Mouse (Mus musculus): ENCODE data around the gene Fancc. TPM values are rescaled to one million over a fixed set of nuclear protein-coding genes. Genes with fewer than 3 reads are reported as not detected.

The Fancc gene
- polyA plus RNA-seq, 1 experiment from 2014 or later: 21.8 TPM

DNA sequence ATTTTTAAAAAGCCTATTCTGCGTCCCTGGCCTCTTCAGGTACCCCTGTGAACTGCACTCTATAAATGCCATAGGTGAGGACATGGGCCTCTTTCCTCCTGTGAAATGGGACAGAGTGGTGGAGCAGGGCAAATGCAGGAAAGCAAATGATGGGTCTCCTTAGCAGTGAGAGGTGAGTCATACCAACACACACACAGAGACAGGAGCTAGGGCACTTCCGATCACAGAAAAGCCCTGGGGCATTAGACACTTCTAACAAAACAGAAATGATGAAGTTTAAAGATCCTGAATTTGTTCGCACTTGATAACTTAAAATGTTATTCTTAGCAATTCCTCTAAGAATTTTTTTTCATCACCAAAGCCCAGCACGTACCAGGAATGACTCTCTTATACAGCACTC, 157.1 kb downstream of the Fancc start:
- no peaks in the 10 kb centered on the region for H3K9me3 ChIP-seq (replicated peaks)
- peaks cover 24% of the 10 kb centered on the region for H3K4me1 ChIP-seq
- no peak for ATAC-seq (replicated peaks; ENCODE audit: low FRiP score)
- no peaks in the 10 kb centered on the region for H3K27me3 ChIP-seq
- no peak overlapping the region for H3K9ac ChIP-seq
- H3K4me3 ChIP-seq (replicated peaks): no peak overlapping the region
- no peak overlapping the region for H3K4me2 ChIP-seq
- no peak overlapping the region for H3K27ac ChIP-seq
- H3K36me3 ChIP-seq: no peaks in the 10 kb centered on the region; the same call in 1 of the 2 replicates
- WGBS: 87% methylated on average over 4 of the region's 4 CpGs

DNA sequence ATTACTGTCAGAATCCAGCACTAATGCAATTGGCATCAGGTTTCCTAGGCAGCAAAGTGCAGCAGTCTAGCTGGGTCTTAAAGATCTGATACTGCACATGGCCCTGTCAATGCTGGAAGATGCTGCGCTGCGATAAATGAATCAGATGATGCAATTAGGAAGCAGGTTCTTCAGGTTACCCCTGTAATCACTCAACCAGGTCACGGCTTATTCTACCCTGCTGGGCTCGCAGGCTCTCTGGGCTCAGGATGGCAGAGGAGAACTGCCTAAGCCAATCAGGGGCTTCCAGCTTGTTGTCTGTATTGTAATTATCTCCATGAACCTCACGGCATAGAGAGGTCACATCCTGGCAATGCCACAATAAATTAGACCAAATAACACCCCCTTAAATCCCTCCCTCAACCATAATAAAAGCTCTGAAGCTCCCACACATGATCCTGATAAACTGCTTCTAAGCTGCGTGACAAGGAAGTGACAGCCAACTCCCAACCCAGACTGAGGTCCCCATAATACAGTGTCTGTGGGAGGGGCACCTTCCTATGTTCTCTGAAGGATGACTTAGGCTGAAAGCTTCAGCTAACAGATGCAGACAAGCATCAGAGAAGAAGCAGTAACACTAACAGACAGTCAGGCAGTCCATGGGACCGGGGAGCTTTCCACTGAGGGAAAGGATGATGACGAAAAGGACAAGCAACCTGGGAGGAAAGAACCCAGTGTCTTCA, 159.7 kb downstream of the Fancc start:
- H3K4me1 ChIP-seq: peaks cover 29% of the 10 kb centered on the region
- peak overlapping the region; percentile 9; the same call in 1 of the 2 replicates for H3K27ac ChIP-seq
- WGBS: 16% methylated on average over 8 of the region's 8 CpGs
- H3K9ac ChIP-seq: no peak overlapping the region
- no peaks in the 10 kb centered on the region for H3K9me3 ChIP-seq (replicated peaks)
- no peaks in the 10 kb centered on the region for H3K27me3 ChIP-seq
- ATAC-seq (replicated peaks; ENCODE audit: low FRiP score): peak; percentile 79
- H3K4me2 ChIP-seq: no peak overlapping the region; the same call in 1 of the 2 replicates
- H3K36me3 ChIP-seq: no peaks in the 10 kb centered on the region
- H3K4me3 ChIP-seq (replicated peaks): no peak overlapping the region

DNA sequence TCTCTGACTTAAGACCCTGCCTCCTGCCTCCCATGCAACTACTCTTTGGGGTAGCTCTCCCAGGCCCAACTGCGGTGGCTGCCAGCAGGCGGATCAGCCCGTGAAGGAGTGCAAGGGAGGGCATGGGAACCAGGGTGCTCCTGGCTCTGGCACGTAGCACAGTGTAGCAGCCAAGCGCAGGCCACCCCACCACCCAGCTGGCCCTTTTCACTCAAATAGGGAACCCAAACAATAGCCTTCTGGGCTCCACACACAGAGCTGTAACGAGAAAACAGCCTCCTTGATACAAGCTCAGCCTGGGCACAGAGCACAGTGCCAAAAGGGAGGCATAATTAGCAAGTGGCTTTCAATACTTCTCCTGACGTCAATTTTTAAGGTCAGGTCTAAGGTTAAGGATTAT, 160.7 kb downstream of the Fancc start:
- no peaks in the 10 kb centered on the region for H3K9me3 ChIP-seq (replicated peaks)
- H3K4me1 ChIP-seq: peaks cover 29% of the 10 kb centered on the region
- no peak overlapping the region for H3K4me3 ChIP-seq (replicated peaks)
- no peaks in the 10 kb centered on the region for H3K27me3 ChIP-seq
- H3K27ac ChIP-seq: peak overlapping the region; percentile 49
- ATAC-seq (replicated peaks; ENCODE audit: low FRiP score): no peak
- no peak overlapping the region for H3K9ac ChIP-seq
- H3K4me2 ChIP-seq: no peak overlapping the region
- 59% methylated on average over 7 of the region's 7 CpGs for WGBS
- no peaks in the 10 kb centered on the region for H3K36me3 ChIP-seq

DNA sequence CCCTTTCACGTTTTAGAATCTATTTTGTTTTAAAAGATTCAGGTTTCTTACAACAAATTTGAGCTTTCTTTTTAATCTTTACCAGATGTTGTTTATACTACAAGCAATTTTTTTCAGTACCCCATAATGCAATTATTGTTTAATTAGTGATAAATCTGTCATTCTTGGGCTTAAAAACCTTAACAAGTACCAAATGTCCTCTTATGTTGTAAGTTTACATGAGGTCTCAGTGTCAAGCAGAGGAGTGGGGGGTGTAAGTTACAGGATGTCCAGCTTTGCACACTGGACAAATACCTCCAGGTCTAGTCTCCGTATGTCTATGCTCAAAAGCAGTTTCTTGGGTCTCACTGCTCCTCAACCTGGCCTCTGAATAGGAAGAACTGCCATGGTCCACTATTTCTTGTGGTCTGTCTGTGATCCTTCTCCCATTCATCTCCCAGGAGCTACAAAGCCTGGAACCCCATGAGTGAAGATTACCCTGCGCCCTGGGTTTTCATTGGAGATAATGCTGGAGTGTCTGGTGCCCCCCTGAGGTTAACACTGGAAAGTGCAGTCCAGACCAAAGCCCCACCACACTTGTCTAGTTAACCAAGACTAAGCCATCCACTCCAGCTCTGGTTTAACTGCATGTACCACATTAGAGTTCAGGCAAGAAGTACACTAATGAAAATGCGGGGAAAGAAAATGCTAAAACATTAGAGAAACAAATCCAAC, 161.5 kb downstream of the Fancc start:
- Histone ChIP-seq H3K27me3 (no peaks in the 10 kb centered on the region), H3K9me3 (replicated peaks) (no peaks in the 10 kb centered on the region), H3K36me3 (no peaks in the 10 kb centered on the region), H3K4me1 (peaks cover 30% of the 10 kb centered on the region), H3K27ac (peak overlapping the region; percentile 49; the same call in 1 of the 2 replicates), H3K9ac (no peak overlapping the region), H3K4me2 (no peak overlapping the region), H3K4me3 (replicated peaks) (no peak overlapping the region)
- WGBS: 55% methylated on average over 4 of the region's 4 CpGs
- no peak for ATAC-seq (replicated peaks; ENCODE audit: low FRiP score)

DNA sequence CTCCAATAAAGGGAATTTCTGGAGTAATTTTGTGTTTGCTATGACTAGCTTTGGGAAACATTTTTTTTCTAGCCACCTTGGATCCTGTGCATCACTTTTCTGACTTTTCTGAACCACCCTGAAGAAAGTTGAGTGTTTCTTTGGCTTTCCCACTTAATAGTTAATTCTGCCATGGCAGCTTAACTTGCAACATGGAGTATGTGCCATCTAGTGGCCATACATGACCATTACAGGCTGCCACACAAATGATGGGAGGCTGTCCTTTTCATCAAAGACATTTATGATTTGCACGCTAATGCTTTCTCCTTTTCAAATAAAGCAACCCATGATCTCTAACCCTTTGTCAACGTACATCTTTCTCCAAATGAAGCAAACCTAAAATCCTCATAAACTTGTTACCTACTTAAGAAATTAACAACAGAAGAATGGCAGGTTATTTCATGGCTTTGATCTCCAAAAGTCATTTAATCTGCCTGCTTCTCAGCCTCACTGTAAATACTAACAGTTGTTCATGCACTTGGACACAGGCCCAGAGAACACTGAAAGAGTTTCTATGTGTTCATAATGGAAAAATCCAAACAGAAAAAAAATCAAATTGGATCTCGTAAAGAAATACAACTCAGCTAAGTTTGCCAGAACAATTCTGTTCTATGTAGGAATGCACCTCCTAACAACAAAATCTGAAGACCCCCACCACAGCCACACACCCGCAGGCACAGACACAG, 164.3 kb downstream of the Fancc start:
- WGBS: 41% methylated on average over 4 of the region's 4 CpGs
- no peak overlapping the region for H3K27ac ChIP-seq
- no peak overlapping the region for H3K4me3 ChIP-seq (replicated peaks)
- no peak overlapping the region for H3K9ac ChIP-seq
- 0 out of 2 replicates have a peak, but pooled peaks cover 3% of the 10 kb centered on the region for H3K36me3 ChIP-seq
- no peaks in the 10 kb centered on the region for H3K27me3 ChIP-seq
- no peak overlapping the region for H3K4me2 ChIP-seq
- H3K9me3 ChIP-seq (replicated peaks): no peaks in the 10 kb centered on the region
- H3K4me1 ChIP-seq: peaks cover 36% of the 10 kb centered on the region
- no peak for ATAC-seq (replicated peaks; ENCODE audit: low FRiP score)

DNA sequence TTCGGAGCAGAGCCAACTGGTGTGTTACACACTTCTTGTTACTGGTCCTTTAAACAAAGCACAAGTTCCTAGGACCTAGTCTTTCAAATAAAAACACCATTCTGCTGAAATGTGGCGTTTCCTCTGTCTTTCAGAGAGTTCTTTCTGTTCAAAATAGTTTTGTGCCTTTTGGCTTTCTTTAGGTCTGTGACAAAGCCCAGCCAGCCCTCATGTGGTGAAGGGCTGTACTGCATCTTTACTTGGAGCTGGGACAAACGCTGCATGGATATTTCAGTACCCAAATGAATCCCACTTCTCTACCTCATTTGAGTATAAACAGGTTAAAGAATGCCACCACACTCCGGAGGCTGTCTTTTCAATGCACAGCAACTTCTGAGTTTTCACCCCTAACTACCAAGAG, 165.7 kb downstream of the Fancc start:
- WGBS: 42% methylated on average over 4 of the region's 4 CpGs
- Histone ChIP-seq H3K4me3 (replicated peaks) (no peak overlapping the region), H3K9me3 (replicated peaks) (no peaks in the 10 kb centered on the region), H3K4me1 (peaks cover 24% of the 10 kb centered on the region), H3K4me2 (no peak overlapping the region), H3K36me3 (0 out of 2 replicates have a peak, but pooled peaks cover 3% of the 10 kb centered on the region), H3K9ac (no peak overlapping the region), H3K27me3 (no peaks in the 10 kb centered on the region), H3K27ac (no peak overlapping the region)
- ATAC-seq (replicated peaks; ENCODE audit: low FRiP score): no peak

DNA sequence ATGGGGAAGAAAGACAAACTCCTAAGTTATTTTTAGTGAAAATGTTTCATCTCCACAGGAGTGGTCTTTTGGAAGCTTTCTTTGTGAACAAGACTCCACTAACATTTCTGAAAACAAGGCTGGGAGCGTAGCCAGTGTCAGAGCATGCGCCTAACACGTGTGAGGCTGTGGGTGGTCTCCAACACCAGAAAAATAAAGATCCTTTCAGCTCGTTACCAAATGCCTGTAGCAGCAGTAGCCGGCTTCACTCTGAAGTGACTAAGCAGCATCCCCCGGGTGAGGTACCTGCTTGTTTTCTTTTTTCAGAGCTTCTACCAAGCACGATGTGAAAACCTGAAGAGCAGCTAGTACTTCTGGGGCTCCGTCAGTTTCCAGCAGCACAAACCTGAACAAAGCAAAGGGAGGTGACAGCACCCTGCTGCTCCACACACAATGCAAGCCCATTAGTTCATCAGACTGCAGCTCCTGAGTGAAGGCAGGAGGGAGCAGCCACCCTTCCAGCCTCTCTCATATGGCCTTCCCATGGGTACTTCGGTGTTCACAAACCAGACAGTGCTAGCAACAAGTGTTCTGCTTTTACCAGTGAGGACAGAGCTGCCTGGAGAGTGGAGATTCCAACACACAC, 166.7 kb downstream of the Fancc start:
- peaks cover 16% of the 10 kb centered on the region for H3K4me1 ChIP-seq
- H3K4me2 ChIP-seq: no peak overlapping the region
- no peak overlapping the region for H3K27ac ChIP-seq
- H3K4me3 ChIP-seq (replicated peaks): no peak overlapping the region
- H3K27me3 ChIP-seq: no peaks in the 10 kb centered on the region
- no peak for ATAC-seq (replicated peaks; ENCODE audit: low FRiP score)
- no peak overlapping the region for H3K9ac ChIP-seq
- 43% methylated on average over 9 of the region's 9 CpGs for WGBS
- H3K36me3 ChIP-seq: 0 out of 2 replicates have a peak, but pooled peaks cover 3% of the 10 kb centered on the region
- no peaks in the 10 kb centered on the region for H3K9me3 ChIP-seq (replicated peaks)

DNA sequence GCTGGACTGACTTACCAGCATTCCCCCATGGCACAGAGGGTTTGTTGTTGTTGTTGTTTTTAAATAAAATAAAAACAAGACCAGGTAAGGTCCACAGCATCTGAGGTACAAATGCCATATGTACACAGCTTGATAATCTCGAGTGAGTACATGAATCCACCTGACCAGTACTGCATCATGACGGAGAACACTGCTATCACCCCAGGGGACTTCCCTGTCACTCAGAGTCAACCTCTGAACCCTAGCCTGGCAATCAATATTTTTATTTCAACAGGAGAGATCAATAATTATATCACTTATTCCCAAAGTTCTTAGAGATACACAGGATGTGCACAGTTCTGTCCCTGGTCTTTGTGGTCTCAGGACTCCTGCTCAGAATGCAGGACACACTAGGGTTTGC, 171.1 kb downstream of the Fancc start:
- 88% methylated on average over 2 of the region's 2 CpGs for WGBS
- no peaks in the 10 kb centered on the region for H3K9me3 ChIP-seq (replicated peaks)
- no peak overlapping the region for H3K9ac ChIP-seq
- H3K4me2 ChIP-seq: no peak overlapping the region
- peaks cover 50% of the 10 kb centered on the region for H3K4me1 ChIP-seq
- H3K27ac ChIP-seq: no peak overlapping the region
- no peaks in the 10 kb centered on the region for H3K27me3 ChIP-seq
- no peak for ATAC-seq (replicated peaks; ENCODE audit: low FRiP score)
- H3K36me3 ChIP-seq: peaks cover 3% of the 10 kb centered on the region; the same call in 1 of the 2 replicates
- H3K4me3 ChIP-seq (replicated peaks): no peak overlapping the region

DNA sequence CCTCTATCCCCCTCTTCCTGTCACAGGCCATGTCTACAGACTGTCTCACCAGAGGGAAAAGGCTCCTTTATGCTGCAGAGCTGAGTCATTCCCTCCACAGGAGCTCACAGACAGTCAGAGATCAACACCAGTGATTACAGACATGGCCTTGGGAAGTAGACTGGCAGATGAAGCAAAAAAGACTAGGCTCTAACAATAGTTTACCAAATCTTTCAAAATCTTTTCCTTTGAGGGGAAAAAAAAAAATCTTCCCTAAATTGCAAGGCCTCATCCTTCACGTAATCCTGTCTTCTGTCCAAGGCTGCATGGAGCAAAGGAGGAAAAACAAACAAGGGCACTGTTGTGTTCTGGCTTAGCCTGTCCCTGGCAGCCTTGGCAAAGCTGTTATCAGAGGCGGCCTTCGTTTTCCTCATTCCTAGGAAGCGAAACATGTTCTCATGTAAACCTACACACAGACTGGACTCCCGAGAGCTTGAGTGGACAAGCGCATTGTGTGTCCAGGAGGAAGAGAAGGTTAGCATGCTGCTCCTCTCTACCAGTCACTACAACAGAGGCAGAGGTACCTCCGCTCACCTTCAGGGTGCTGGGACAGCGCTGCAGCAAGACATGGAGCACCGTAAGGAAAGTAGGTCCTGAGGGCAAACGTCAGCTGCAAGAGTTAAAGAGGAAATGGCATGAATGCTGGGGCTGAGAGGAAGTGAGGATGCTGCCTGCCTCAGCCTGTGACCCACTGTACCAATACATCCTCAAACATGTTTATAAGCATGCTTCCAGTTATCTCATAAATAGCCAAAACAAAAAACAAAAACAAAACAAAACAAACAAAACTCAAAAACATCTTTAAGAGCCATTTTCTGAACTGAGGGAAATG, 171.9 kb downstream of the Fancc start:
- no peak for ATAC-seq (replicated peaks; ENCODE audit: low FRiP score)

DNA sequence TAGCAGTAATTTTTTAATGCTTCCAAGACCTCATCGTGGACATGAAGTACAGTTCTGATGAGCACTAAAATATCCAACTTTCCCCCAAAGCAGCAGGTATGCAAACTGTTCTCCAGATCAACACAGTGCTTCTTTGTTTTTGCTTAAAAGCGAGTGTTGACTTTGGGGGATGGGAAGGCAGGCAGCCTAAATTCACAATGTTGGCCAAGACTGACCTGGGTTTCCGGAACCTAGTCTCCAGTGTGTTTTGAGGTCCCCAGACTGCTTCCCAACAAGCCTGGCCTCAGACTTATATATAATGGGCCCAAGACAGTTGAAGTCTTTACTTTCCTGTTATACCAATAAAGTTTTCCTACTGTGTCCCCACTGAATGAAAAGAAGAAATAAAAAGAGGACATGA, 172.8 kb downstream of the Fancc start:
- H3K27ac ChIP-seq: peak overlapping the region; percentile 77
- H3K9me3 ChIP-seq (replicated peaks): no peaks in the 10 kb centered on the region
- H3K36me3 ChIP-seq: no peaks in the 10 kb centered on the region; the same call in 1 of the 2 replicates
- ATAC-seq (replicated peaks; ENCODE audit: low FRiP score): no peak
- H3K9ac ChIP-seq: no peak overlapping the region
- no peak overlapping the region for H3K4me2 ChIP-seq
- no peak overlapping the region for H3K4me3 ChIP-seq (replicated peaks)
- peaks cover 41% of the 10 kb centered on the region for H3K4me1 ChIP-seq
- WGBS: 28% methylated on average over 3 of the region's 3 CpGs
- H3K27me3 ChIP-seq: no peaks in the 10 kb centered on the region

More for the DNA sequence above, 171.9 kb downstream of the Fancc start:
- Histone ChIP-seq H3K4me3 (replicated peaks) (no peak overlapping the region), H3K27me3 (no peaks in the 10 kb centered on the region), H3K4me2 (no peak overlapping the region), H3K4me1 (peaks cover 45% of the 10 kb centered on the region), H3K36me3 (peaks cover 3% of the 10 kb centered on the region; the same call in 1 of the 2 replicates), H3K9me3 (replicated peaks) (no peaks in the 10 kb centered on the region), H3K9ac (no peak overlapping the region), H3K27ac (peak overlapping the region; percentile 77)
- 72% methylated on average over 10 of the region's 10 CpGs for WGBS
